Comparison of ENCODE assay signal across 27 mouse cellular contexts in genomic region chr10:127955034-127955433, GRCm38 (mm10). TPM values are rescaled to one million over a fixed set of nuclear protein-coding genes. Genes with fewer than 3 reads are reported as not detected.
DNase-seq lines count a peak whose midpoint lies in the region; ATAC-seq and TF ChIP-seq lines count a peak whose summit lies in the region.
"Had no signal": no experiment of that assay in that cellular context is flagged by ENCODE, and none has a peak within 500 bp of the region (broad histone marks: within the 10 kb centered on the region; RNA-seq: fewer than 3 reads in every experiment).

No protein-coding gene starts in this region.

- H3K4me3 ChIP-seq in liver, adult 2 months (ENCODE audit: insufficient read depth, low read depth, low read length) = no peak overlapping the region
- no peak overlapping the region for H3K4me3 ChIP-seq in intestine, embryonic 15.5 days (replicated peaks)
- H3K4me3 ChIP-seq in small intestine, adult 2 months (ENCODE audit: low read depth, low read length) = no peak overlapping the region
- H3K4me3 ChIP-seq: embryonic facial prominence, embryonic 15.5 days; erythroblast, embryonic 14.5 days; forebrain, embryonic 10.5 days; heart, embryonic 12.5 days; hindbrain, embryonic 10.5 days had no signal

- 35% methylated on average over 4 of the region's 4 CpGs for WGBS in liver, adult 2 months
- WGBS in intestine, embryonic 15.5 days = 63% methylated on average over 4 of the region's 4 CpGs
- 26% methylated on average over 4 of the region's 4 CpGs for WGBS in small intestine, adult 2 months

- TF ChIP-seq CTCF in liver, adult 2 months (IDR thresholded peaks at IDR 0.05; ENCODE audit: low read depth, low read length) = no peak
- no peak for TF ChIP-seq CTCF in small intestine, adult 2 months (IDR thresholded peaks at IDR 0.05; ENCODE audit: extremely low read depth, insufficient read length, insufficient replicate concordance, low read depth, low read length)

- peaks cover 25% of the 10 kb centered on the region for H3K4me1 ChIP-seq in liver, adult 2 months (ENCODE audit: control insufficient read depth, insufficient read depth, low read length)
- 0 out of 2 replicates have a peak, but pooled peaks cover 3% of the 10 kb centered on the region for H3K4me1 ChIP-seq in intestine, embryonic 15.5 days (replicated peaks)
- peaks cover 17% of the 10 kb centered on the region for H3K4me1 ChIP-seq in small intestine, adult 2 months (ENCODE audit: control insufficient read depth, insufficient read depth, insufficient read length, low read length)
- H3K4me1 ChIP-seq: embryonic facial prominence, embryonic 15.5 days; heart, embryonic 12.5 days had no signal

- no peak overlapping the region for H3K9ac ChIP-seq in liver, adult 2 months (ENCODE audit: low read depth, low read length)
- H3K9ac ChIP-seq in intestine, embryonic 15.5 days = no peak overlapping the region
- H3K9ac ChIP-seq: embryonic facial prominence, embryonic 15.5 days; heart, embryonic 12.5 days; hindbrain, embryonic 14.5 days had no signal

- peak; percentile 80 for DNase-seq in liver, adult 2 months (ENCODE audit: extremely low read depth, low read depth, low spot score)
- DNase-seq in liver = no peak
- no peak for DNase-seq in layer of hippocampus, adult 11-12 months (ENCODE audit: low spot score)
- no peak for DNase-seq in layer of hippocampus, postnatal 25 days (ENCODE audit: extremely low spot score in 1 of 2, low spot score in 1 of 2)
- no peak for DNase-seq in gastrocnemius, postnatal 25 days
- DNase-seq: adrenal gland, adult 2 months; adrenal gland, postnatal 25 days; cerebellum, adult 18-20 months; cerebellum, adult 9-11 months; cerebellum, postnatal 36 days had no signal

- TF ChIP-seq POLR2A in liver, adult 2 months (IDR thresholded peaks at IDR 0.05; ENCODE audit: extremely low read depth, insufficient read depth, low read length) = no peak
- TF ChIP-seq POLR2A in small intestine, adult 2 months (IDR thresholded peaks at IDR 0.05; ENCODE audit: low read depth, low read length) = no peak

- H3K36me3 ChIP-seq in liver, adult 2 months (ENCODE audit: control insufficient read depth, insufficient read depth, low read length) = no peaks in the 10 kb centered on the region
- H3K36me3 ChIP-seq in intestine, embryonic 15.5 days = no peaks in the 10 kb centered on the region
- no peaks in the 10 kb centered on the region for H3K36me3 ChIP-seq in small intestine, adult 2 months (ENCODE audit: control insufficient read depth, insufficient read depth, low read length)
- H3K36me3 ChIP-seq: embryonic facial prominence, embryonic 15.5 days; forebrain, embryonic 10.5 days; G1E; heart, embryonic 12.5 days; hindbrain, embryonic 10.5 days had no signal

- peak overlapping the region; percentile 43 for H3K27ac ChIP-seq in liver, adult 2 months (replicated peaks; ENCODE audit: insufficient read depth, low read depth, low read length)
- H3K27ac ChIP-seq in intestine, embryonic 15.5 days = no peak overlapping the region
- H3K27ac ChIP-seq in small intestine, adult 2 months (ENCODE audit: insufficient read depth, low read depth, low read length) = peak overlapping the region; percentile 69
- H3K27ac ChIP-seq: embryonic facial prominence, embryonic 15.5 days; forebrain, embryonic 10.5 days; hindbrain, embryonic 10.5 days; hindbrain, embryonic 14.5 days had no signal

- no peak overlapping the region for H3K4me2 ChIP-seq in intestine, embryonic 15.5 days (replicated peaks)
- H3K4me2 ChIP-seq: embryonic facial prominence, embryonic 15.5 days; heart, embryonic 12.5 days; hindbrain, embryonic 14.5 days had no signal

- no peaks in the 10 kb centered on the region for H3K27me3 ChIP-seq in liver, adult 2 months (ENCODE audit: control insufficient read depth, insufficient read depth, low read length)
- H3K27me3 ChIP-seq in intestine, embryonic 15.5 days (replicated peaks) = no peaks in the 10 kb centered on the region
- no peaks in the 10 kb centered on the region for H3K27me3 ChIP-seq in small intestine, adult 2 months (ENCODE audit: control insufficient read depth, insufficient read depth, low read length)
- H3K27me3 ChIP-seq: embryonic facial prominence, embryonic 15.5 days; heart, embryonic 12.5 days had no signal

- peak; percentile 64 for ATAC-seq in intestine, embryonic 15.5 days
- ATAC-seq: forebrain, embryonic 14.5 days had no signal

- no peaks in the 10 kb centered on the region for H3K79me2 ChIP-seq in liver, adult 2 months (ENCODE audit: control insufficient read depth, insufficient read depth, low read length)

- no peaks in the 10 kb centered on the region for H3K9me3 ChIP-seq in intestine, embryonic 15.5 days
- H3K9me3 ChIP-seq: embryonic facial prominence, embryonic 15.5 days; forebrain, embryonic 10.5 days; G1E; heart, embryonic 12.5 days; hindbrain, embryonic 10.5 days had no signal

RNA-seq across cellular contexts. Expression of gene Hsd17b6, which starts 52.4 kb away (rescaled TPM):
- total RNA-seq in liver, adult 2 months (2014; rRNA removed) = 468 and 651 TPM in 2 replicates
- polyA plus RNA-seq in liver, adult 2 months (2012; rRNA removed) = 229 and 364 TPM in 2 replicates
- polyA plus RNA-seq in intestine, embryonic 15.5 days (2015; fragmentation: Nextera tagmentation; extraction: Ambion mirVana) = 0.38 and 0.48 TPM in 2 replicates
- polyA plus RNA-seq in small intestine, adult 2 months (2012; rRNA removed) = 25.6 and 46.2 TPM in 2 replicates
- total RNA-seq in layer of hippocampus, postnatal 25 days (2021) = not detected
- total RNA-seq in gastrocnemius, postnatal 25 days (2021) = not detected
- total RNA-seq: adrenal gland, postnatal 25 days; gastrocnemius, adult 8-10 months; heart, adult 8-10 months; heart, postnatal 25 days had no signal
- polyA plus RNA-seq: adrenal gland, adult 2 months; embryonic facial prominence, embryonic 11.5 days; erythroblast, embryonic 14.5 days; forebrain, embryonic 10.5 days; forebrain, embryonic 14.5 days; G1E; heart, embryonic 12.5 days; heart, embryonic 16.5 days; hindbrain, embryonic 10.5 days; hindbrain, embryonic 14.5 days had no signal

RNA-seq across cellular contexts. Expression of gene Sdr9c7, which starts 56.7 kb away (rescaled TPM):
- total RNA-seq in liver, adult 2 months (2014; rRNA removed) = 25.6 and 26.9 TPM in 2 replicates
- 20.4 and 36.7 TPM in 2 replicates for polyA plus RNA-seq in liver, adult 2 months (2012; rRNA removed)
- 0.16 and 0.26 TPM in 2 replicates for polyA plus RNA-seq in intestine, embryonic 15.5 days (2015; fragmentation: Nextera tagmentation; extraction: Ambion mirVana)
- 0.70 TPM in 1 of 2 replicates, not detected in the other for polyA plus RNA-seq in small intestine, adult 2 months (2012; rRNA removed)
- total RNA-seq in layer of hippocampus, postnatal 25 days (2021) = not detected
- not detected for total RNA-seq in gastrocnemius, postnatal 25 days (2021)
- total RNA-seq: CH12.LX; gastrocnemius, adult 8-10 months; gastrocnemius, postnatal 4 days; heart, adult 8-10 months; heart, postnatal 25 days had no signal
- polyA plus RNA-seq: embryonic facial prominence, embryonic 11.5 days; erythroblast, embryonic 14.5 days; forebrain, embryonic 10.5 days; forebrain, embryonic 14.5 days; G1E; heart, embryonic 12.5 days; heart, embryonic 16.5 days; hindbrain, embryonic 10.5 days; hindbrain, embryonic 14.5 days had no signal

RNA-seq across cellular contexts. Expression of gene Prim1, which starts 59.9 kb away (rescaled TPM):
- 3.5 and 5.5 TPM in 2 replicates for total RNA-seq in liver, adult 2 months (2014; rRNA removed)
- polyA plus RNA-seq in liver, adult 2 months (2012; rRNA removed) = 1.3 and 1.5 TPM in 2 replicates
- 67.9 and 73.0 TPM in 2 replicates for polyA plus RNA-seq in intestine, embryonic 15.5 days (2015; fragmentation: Nextera tagmentation; extraction: Ambion mirVana)
- 0.89 and 1.5 TPM in 2 replicates for polyA plus RNA-seq in small intestine, adult 2 months (2012; rRNA removed)
- 1 to 10 TPM; 6.6 to 6.8 TPM for total RNA-seq in layer of hippocampus, postnatal 25 days (2021)
- total RNA-seq in gastrocnemius, postnatal 25 days (2021) = 1 to 10 TPM in 1 of 2 experiments, under 1 TPM in 1; 0.51 to 1.0 TPM

Comparison
In these comparisons a context has a peak if more than half of its experiments do, and no peak if none do; other contexts are left out.
1. RNA of gene Hsd17b6, which starts 52.4 kb away (total RNA-seq): 468 to 651 TPM in liver, adult 2 months; not detected in layer of hippocampus, postnatal 25 days and not detected in gastrocnemius, postnatal 25 days; every median in the first group is over 100 times any median in the second.
2. RNA of gene Sdr9c7, which starts 56.7 kb away (total RNA-seq): 25.6 to 26.9 TPM in liver, adult 2 months; not detected in layer of hippocampus, postnatal 25 days and not detected in gastrocnemius, postnatal 25 days; every median in the first group is over 10 times any median in the second.